Mouse (Mus musculus): ENCODE results near the gene Dhx33.
A peak's percentile ranks its signal among the peaks of the same experiment; 100 is the strongest.

Dhx33 gene

DNA sequence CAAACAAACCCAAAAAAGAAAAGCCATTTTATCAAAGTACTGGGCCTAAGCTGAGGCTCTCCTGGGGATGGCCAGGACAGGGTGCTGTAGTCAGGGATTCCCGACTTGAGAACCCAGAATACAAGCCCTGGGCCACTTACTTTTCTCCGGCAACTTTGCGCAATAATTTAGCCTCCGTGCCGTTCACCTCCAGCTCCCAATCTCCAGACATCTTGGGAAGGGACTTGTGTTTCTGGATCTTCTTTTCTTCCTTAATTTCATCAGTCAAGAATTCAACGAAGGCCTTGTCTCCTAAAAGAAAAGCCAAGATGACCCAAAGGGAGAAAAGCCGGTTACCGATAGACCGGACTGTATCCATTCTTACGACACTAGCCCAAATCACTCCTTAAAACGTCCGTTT lies 22.2 kb downstream of the Dhx33 start:
- DNase-seq (ENCODE audit: low read depth): no peak

GRCm38 (mm10) chr11:70980751-70981510 lies 23.3 kb downstream of the Dhx33 start:
- DNase-seq (ENCODE audit: low read depth): no peak

DNA sequence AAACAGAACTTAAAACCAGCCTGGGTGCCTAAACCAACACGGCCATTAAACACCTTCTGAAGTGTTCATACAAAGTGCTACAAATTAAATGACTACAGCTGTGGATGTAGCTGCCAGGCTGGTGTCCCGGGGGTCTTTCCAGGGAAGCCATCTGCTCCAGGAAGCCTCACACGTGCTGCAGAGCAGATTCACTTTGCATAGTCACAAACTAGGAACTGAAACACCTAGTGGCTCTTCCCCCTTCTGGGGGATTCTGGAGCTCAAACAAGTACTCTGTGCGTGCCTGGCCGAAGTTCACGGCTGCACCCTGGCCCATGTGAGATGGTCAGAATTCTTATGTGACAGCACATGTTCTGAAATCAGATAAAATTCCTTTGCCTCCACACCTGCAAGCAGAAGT lies 24.0 kb downstream of the Dhx33 start:
- no peak for DNase-seq (ENCODE audit: low read depth)

DNA sequence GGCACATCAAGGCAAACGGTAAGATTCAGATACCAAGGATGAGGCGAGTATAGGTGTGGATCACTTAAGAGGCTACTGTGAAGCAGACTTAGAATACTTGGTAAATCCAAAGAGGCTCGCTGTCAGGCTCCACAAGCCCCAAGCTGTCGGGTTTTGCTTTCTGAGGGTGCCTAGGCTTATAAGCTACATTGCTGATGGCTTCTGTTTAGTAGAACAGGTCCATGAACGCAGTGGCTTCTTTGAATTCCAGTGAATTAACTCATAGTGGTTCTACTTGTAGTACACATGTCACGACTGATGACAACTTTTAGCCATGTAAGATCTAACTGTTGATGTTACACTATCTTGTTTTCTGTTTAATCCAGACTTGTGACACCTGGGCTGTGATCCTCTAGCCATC lies 26.9 kb downstream of the Dhx33 start:
- no peak for DNase-seq (ENCODE audit: low read depth)

GRCm38 (mm10) chr11:70975193-70975592 lies 29.0 kb downstream of the Dhx33 start:
- DNase-seq (ENCODE audit: low read depth): no peak

- no peak for DNase-seq (ENCODE audit: low read depth)
Observed at GRCm38 (mm10) chr11:70973947-70974346, 30.3 kb downstream of the Dhx33 start.

GRCm38 (mm10) chr11:70972586-70972985 lies 31.7 kb downstream of the Dhx33 start:
- DNase-seq (ENCODE audit: low read depth): no peak

GRCm38 (mm10) chr11:70970560-70971540 lies 33.4 kb downstream of the Dhx33 start:
- no peak for DNase-seq (ENCODE audit: low read depth)

DNA sequence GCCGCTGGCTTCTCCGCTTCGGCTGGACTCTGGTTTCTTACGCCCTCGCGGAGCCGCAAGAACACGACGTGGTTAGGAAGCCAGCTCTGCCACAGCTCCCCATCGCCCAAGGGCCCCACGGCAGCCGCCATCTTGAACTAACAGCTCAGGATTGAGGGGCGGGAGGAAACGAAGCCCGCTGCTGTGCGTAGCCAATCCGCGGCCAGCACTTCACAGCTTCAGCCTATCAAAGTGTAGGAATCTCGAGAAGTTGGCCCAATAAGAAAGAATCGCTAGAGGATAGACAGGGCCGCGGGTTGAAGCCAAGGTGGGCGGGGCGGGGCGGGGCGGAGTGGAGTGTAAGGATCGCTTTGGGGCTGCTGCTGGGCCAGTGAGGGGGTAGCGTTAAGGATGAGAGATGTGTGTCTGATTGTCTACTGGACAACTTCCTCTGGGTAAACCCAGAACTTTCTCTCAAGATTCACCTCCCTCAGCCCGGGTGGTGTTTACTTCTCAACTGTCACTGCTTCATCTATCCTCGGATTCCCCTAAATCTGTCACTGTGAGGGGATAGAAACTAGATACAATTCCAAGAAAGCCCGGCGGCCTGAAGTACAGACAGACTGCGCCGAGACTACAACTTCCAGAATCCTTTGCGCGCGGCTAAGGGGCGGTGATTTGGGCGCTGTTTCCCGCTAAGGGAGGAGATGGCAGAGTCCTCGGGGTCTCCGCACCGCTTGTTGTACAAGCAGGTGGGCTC lies 34.2 kb downstream of the Dhx33 start, which contains the start of the genes Nup88 and Rpain:
Nup88 (minus strand) TSS at position 153 of the 739 bp plus-strand sequence.
Rpain (plus strand) TSS at position 393 of the 739 bp plus-strand sequence.
- peak; percentile 97 for DNase-seq (ENCODE audit: low read depth)

- no peak for DNase-seq (ENCODE audit: low read depth)
Observed at GRCm38 (mm10) chr11:70969271-70969794, 34.9 kb downstream of the Dhx33 start.

DNA sequence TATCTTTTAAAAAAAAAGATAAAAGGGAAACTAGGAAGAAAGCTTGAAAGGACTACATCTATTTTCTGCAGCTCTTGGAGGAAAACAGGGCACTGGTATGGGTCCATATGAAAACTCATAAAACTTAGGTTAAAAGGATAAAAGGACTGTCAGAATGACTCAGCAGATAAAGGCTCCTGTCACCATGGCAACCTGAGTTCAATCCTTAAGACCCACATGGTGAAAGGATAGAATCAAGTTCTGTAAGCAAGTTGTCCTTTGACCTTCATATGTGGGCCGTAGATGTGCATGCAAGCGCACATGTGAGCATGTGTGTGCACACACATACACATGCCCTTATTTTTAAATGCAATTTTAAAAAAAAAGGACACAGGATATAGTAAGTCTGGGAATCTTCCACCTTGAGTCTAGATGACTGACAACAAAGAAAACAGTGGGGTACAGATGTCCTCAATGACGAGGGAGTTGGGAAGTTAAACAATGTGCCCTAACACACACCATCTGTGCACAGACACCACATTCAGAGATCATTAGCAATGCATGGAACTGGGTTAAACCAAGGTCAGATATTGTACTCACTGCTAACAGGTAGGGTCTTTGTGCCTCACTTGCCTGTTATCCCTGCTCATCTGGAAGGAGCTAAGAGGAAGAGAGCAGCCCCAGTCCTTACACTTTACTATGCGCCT lies 39.9 kb downstream of the Dhx33 start:
- DNase-seq (ENCODE audit: low read depth): no peak

- DNase-seq (ENCODE audit: low read depth): no peak
Observed at GRCm38 (mm10) chr11:70960786-70961554, 43.3 kb downstream of the Dhx33 start.

GRCm38 (mm10) chr11:70954711-70955110 lies 49.5 kb downstream of the Dhx33 start:
- DNase-seq (ENCODE audit: low read depth): no peak

DNA sequence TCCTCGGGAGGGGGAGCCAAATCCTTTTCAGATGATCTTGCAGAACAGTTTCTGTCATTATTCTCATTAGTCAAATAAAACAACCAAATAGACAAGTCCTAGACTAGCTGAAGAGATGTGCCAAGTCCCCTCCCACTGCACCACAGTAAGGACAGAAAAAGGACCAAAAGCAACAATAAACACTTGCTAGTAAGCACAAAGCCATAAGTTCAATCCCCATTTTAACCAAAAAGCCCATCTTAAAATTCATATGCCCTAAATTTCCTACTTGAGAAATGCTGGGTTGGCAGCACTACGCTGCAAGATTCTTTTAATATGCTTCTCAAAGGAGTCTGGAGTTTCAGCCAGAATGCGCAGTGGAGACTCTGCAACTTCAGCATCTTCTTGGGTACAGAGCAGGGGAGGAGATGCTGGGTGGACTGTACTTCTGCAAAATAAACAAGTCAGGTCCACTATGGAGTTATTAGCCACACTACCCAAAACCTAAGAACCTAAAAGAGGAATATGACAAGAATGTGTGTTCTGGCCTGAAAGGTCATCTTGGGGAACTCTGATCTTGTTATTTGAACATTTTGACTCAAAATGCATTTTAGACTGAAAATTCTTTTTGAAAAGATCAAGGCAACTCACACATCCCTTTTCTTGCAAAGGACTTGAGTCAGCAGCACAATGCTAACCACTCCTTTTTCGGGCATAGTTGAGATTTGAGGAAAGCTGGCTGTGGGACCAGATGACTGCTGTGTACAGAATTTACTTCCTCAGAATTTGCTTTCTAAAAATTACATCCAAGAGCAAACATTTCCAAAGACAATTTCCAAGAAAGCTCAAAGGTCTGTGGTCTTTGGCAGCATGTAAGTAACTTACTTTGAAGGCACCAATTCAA lies 59.1 kb downstream of the Dhx33 start:
- DNase-seq (ENCODE audit: low read depth): peak; percentile 22

GRCm38 (mm10) chr11:70943651-70944050 lies 60.6 kb downstream of the Dhx33 start:
- DNase-seq (ENCODE audit: low read depth): no peak

GRCm38 (mm10) chr11:70942596-70942995 lies 61.6 kb downstream of the Dhx33 start:
- no peak for DNase-seq (ENCODE audit: low read depth)

DNA sequence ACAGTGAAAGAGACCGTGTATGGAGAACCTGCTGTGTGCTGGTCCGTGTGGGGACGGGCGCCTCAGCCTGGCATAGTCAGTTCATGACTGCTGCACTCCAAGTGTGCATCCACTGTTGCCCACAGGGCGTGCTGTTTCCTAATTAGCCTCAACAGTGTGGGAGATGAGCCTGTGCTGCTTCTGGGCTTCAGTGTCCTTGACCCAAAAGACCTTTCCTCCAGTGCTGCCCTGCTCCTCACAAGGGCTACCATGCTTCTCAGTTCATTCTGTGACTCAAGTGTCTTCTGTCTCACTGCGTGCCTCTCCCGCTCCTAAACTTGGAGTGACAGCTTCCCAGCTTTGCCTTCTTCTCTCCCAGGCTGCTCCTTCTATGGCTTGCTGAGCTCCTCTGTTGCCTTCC lies 68.9 kb downstream of the Dhx33 start:
- no peak for DNase-seq (ENCODE audit: low read depth)
